Mouse (Mus musculus): ENCODE results near the gene Aph1a. TPM values are rescaled to one million over a fixed set of nuclear protein-coding genes. Genes with fewer than 3 reads are reported as not detected.
A peak's percentile ranks its signal among the peaks of the same experiment; 100 is the strongest.

Gene Aph1a
- polyA plus RNA-seq, 1 experiment = 17.6 TPM

GRCm38 (mm10) chr3:95932157-95932556, 38.4 kb downstream of the Aph1a start:
- Histone ChIP-seq H3K27me3 (ENCODE audit: control insufficient read depth, insufficient read depth, low read length) (no peaks in the 10 kb centered on the region), H3K4me1 (ENCODE audit: control insufficient read depth, insufficient read depth, low read length) (peaks cover 12% of the 10 kb centered on the region), H3K36me3 (ENCODE audit: control insufficient read depth, insufficient read depth, low read length) (no peaks in the 10 kb centered on the region), H3K4me3 (ENCODE audit: control insufficient read depth, low read depth, low read length) (no peak overlapping the region), H3K27ac (ENCODE audit: control insufficient read depth, insufficient read depth, low read depth, low read length) (no peak overlapping the region)
- TF ChIP-seq CTCF (IDR thresholded peaks at IDR 0.05; ENCODE audit: control insufficient read depth, insufficient read depth, insufficient replicate concordance, low read depth, low read length) (no peak), POLR2A (IDR thresholded peaks at IDR 0.05; ENCODE audit: control insufficient read depth, low read depth, low read length) (no peak)

DNA sequence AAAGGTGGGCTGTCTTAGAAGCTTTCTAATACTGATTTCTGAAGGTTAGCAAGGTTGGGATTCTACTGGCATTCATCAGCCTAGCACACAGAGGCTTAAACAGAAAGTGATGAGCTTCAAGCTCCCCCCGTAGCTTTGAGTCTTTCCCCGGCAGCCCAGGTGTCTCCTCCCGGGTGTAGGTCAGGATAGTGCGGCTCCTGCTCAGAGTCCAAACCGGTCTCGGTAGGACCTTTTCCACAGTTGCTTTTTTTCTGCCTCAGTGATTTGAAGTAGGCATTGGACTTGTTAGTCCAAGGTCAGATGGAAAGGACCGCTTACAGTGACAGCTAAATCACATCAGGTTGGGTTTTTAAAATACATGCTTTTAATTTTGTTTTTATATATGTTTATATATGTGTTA, 38.8 kb downstream of the Aph1a start:
- peaks cover 12% of the 10 kb centered on the region for H3K4me1 ChIP-seq (ENCODE audit: control insufficient read depth, insufficient read depth, low read length)
- no peak overlapping the region for H3K27ac ChIP-seq (ENCODE audit: control insufficient read depth, insufficient read depth, low read depth, low read length)
- H3K4me3 ChIP-seq (ENCODE audit: control insufficient read depth, low read depth, low read length) = no peak overlapping the region
- no peaks in the 10 kb centered on the region for H3K27me3 ChIP-seq (ENCODE audit: control insufficient read depth, insufficient read depth, low read length)
- TF ChIP-seq POLR2A (IDR thresholded peaks at IDR 0.05; ENCODE audit: control insufficient read depth, low read depth, low read length) = no peak
- TF ChIP-seq CTCF (IDR thresholded peaks at IDR 0.05; ENCODE audit: control insufficient read depth, insufficient read depth, insufficient replicate concordance, low read depth, low read length) = no peak
- H3K36me3 ChIP-seq (ENCODE audit: control insufficient read depth, insufficient read depth, low read length) = no peaks in the 10 kb centered on the region

DNA sequence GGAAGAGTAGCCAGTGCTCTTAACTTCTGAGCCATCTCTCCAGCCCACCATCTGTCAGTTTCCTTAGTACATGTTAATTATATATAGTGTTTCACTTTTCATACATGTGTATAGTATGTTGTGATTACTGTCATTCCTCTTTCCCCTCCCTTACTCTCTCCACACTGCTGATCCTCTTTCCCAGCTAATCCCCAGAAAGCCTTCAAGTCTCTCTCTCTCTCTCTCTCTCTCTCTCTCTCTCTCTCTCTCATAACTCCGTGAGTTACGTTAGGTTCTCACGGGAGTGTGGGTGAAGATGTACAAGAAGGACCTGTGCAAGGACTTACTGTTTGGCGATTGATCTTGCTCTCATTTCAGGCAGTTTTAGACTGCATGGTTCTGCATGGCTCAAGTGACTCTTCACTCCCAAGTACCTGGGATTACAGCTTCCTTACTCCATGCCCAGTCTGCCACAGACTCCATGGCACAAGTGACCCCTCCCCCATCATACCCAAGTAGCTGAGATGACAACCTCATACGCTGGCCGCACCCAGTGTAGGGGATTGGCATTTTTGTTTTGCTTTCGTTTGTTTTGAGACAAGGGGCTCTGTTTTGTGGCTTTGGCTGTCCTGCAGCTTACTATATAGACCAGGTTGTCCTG, 39.5 kb downstream of the Aph1a start:
- H3K27ac ChIP-seq (ENCODE audit: control insufficient read depth, insufficient read depth, low read depth, low read length) = no peak overlapping the region
- H3K36me3 ChIP-seq (ENCODE audit: control insufficient read depth, insufficient read depth, low read length) = no peaks in the 10 kb centered on the region
- peaks cover 11% of the 10 kb centered on the region for H3K4me1 ChIP-seq (ENCODE audit: control insufficient read depth, insufficient read depth, low read length)
- H3K27me3 ChIP-seq (ENCODE audit: control insufficient read depth, insufficient read depth, low read length) = no peaks in the 10 kb centered on the region
- TF ChIP-seq CTCF (IDR thresholded peaks at IDR 0.05; ENCODE audit: control insufficient read depth, insufficient read depth, insufficient replicate concordance, low read depth, low read length) (no peak), POLR2A (IDR thresholded peaks at IDR 0.05; ENCODE audit: control insufficient read depth, low read depth, low read length) (no peak)
- H3K4me3 ChIP-seq (ENCODE audit: control insufficient read depth, low read depth, low read length) = no peak overlapping the region

DNA sequence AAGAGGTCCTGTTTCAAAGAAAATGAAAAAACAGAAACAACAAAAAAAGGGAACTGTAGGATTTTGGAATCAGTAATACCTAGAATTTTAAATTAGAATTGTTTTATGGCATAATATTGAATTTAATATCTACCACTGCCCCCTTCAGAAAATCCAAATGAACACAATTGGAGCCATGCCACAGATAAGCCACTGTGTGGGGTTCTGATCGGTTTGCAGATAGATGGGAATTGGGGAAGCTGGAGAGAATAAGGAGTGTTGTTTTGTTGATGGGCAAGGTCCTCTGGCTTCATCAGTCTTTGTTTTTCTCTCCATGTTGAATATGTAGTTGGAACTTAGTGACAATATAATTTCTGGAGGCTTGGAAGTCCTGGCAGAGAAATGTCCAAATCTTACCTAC, 40.7 kb downstream of the Aph1a start:
- Histone ChIP-seq H3K36me3 (ENCODE audit: control insufficient read depth, insufficient read depth, low read length) (no peaks in the 10 kb centered on the region), H3K27ac (ENCODE audit: control insufficient read depth, insufficient read depth, low read depth, low read length) (no peak overlapping the region), H3K27me3 (ENCODE audit: control insufficient read depth, insufficient read depth, low read length) (no peaks in the 10 kb centered on the region), H3K4me1 (ENCODE audit: control insufficient read depth, insufficient read depth, low read length) (peaks cover 6% of the 10 kb centered on the region), H3K4me3 (ENCODE audit: control insufficient read depth, low read depth, low read length) (no peak overlapping the region)
- TF ChIP-seq CTCF (IDR thresholded peaks at IDR 0.05; ENCODE audit: control insufficient read depth, insufficient read depth, insufficient replicate concordance, low read depth, low read length) = no peak
- no peak for TF ChIP-seq POLR2A (IDR thresholded peaks at IDR 0.05; ENCODE audit: control insufficient read depth, low read depth, low read length)

DNA sequence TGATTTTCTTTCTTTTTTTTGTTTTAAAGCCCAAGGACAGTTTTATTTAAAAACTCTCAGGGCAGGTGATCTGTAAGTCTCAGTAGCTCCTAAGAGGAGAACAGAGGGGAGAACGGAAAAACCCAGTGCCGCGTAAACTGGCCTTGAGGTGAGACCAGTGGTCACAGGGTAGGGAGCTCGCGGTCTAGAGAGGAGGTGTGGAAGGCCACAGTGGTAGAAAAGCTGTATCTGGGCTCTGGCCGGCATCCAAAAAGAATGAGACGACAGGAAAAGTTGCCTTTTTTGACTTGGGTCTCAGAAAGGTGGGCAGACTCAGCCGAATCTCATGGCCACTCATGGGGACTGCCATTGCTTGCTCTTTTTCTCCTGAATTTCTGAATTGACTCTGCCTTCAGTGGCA, 44.4 kb downstream of the Aph1a start:
- TF ChIP-seq CTCF (IDR thresholded peaks at IDR 0.05; ENCODE audit: control insufficient read depth, insufficient read depth, insufficient replicate concordance, low read depth, low read length) (no peak), POLR2A (IDR thresholded peaks at IDR 0.05; ENCODE audit: control insufficient read depth, low read depth, low read length) (no peak)
- Histone ChIP-seq H3K27ac (ENCODE audit: control insufficient read depth, insufficient read depth, low read depth, low read length) (no peak overlapping the region), H3K36me3 (ENCODE audit: control insufficient read depth, insufficient read depth, low read length) (no peaks in the 10 kb centered on the region), H3K27me3 (ENCODE audit: control insufficient read depth, insufficient read depth, low read length) (no peaks in the 10 kb centered on the region), H3K4me1 (ENCODE audit: control insufficient read depth, insufficient read depth, low read length) (peaks cover 2% of the 10 kb centered on the region; the same call in 1 of the 2 replicates), H3K4me3 (ENCODE audit: control insufficient read depth, low read depth, low read length) (no peak overlapping the region)

DNA sequence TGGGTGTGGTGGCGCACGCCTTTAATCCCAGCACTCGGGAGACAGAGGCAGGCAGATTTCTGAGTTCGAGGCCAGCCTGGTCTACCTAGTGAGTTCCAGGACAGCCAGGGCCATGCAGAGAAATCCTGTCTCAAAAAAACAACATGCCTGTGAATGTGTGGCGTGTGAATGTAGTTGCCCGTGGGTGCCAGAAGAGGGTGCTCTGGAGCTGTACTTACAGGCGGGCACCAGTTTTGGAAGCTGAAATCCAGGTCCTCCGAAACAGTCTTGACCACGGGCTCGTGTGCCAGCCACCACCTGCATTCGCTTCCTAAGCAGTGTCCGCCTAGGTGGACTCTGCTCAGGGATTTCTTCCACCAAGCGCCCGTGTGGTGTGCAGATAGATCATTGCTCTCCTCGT, 45.1 kb downstream of the Aph1a start:
- no peak overlapping the region for H3K27ac ChIP-seq (ENCODE audit: control insufficient read depth, insufficient read depth, low read depth, low read length)
- no peaks in the 10 kb centered on the region for H3K36me3 ChIP-seq (ENCODE audit: control insufficient read depth, insufficient read depth, low read length)
- TF ChIP-seq POLR2A (IDR thresholded peaks at IDR 0.05; ENCODE audit: control insufficient read depth, low read depth, low read length) (no peak), CTCF (IDR thresholded peaks at IDR 0.05; ENCODE audit: control insufficient read depth, insufficient read depth, insufficient replicate concordance, low read depth, low read length) (peak; percentile 35; the same call in 1 of the 2 replicates)
- H3K4me1 ChIP-seq (ENCODE audit: control insufficient read depth, insufficient read depth, low read length) = peaks cover 2% of the 10 kb centered on the region; the same call in 1 of the 2 replicates
- no peaks in the 10 kb centered on the region for H3K27me3 ChIP-seq (ENCODE audit: control insufficient read depth, insufficient read depth, low read length)
- no peak overlapping the region for H3K4me3 ChIP-seq (ENCODE audit: control insufficient read depth, low read depth, low read length)

- no peak overlapping the region for H3K27ac ChIP-seq (ENCODE audit: control insufficient read depth, insufficient read depth, low read depth, low read length)
- no peak for TF ChIP-seq CTCF (IDR thresholded peaks at IDR 0.05; ENCODE audit: control insufficient read depth, insufficient read depth, insufficient replicate concordance, low read depth, low read length)
- TF ChIP-seq POLR2A (IDR thresholded peaks at IDR 0.05; ENCODE audit: control insufficient read depth, low read depth, low read length) = no peak
- H3K36me3 ChIP-seq (ENCODE audit: control insufficient read depth, insufficient read depth, low read length) = no peaks in the 10 kb centered on the region
- H3K4me1 ChIP-seq (ENCODE audit: control insufficient read depth, insufficient read depth, low read length) = peaks cover 2% of the 10 kb centered on the region; the same call in 1 of the 2 replicates
- H3K27me3 ChIP-seq (ENCODE audit: control insufficient read depth, insufficient read depth, low read length) = no peaks in the 10 kb centered on the region
- H3K4me3 ChIP-seq (ENCODE audit: control insufficient read depth, low read depth, low read length) = no peak overlapping the region
These were observed 49.0 kb downstream of the Aph1a start for GRCm38 (mm10) chr3:95942749-95943148.

Measured in testis, adult 2 months (tissue).